Mouse (Mus musculus) midbrain, embryonic 13.5 days (tissue): ENCODE results near the gene Mstn. TPM values are rescaled to one million over a fixed set of nuclear protein-coding genes. Genes with fewer than 3 reads are reported as not detected.
A peak's percentile ranks its signal among the peaks of the same experiment; 100 is the strongest.

Experiments
- ATAC-seq: fragments of 200-750 bp; cut with Nextera tagmentation; 2 replicates; pipeline ENCODE4 v1.8.0; 2017; ENCODE audit warnings: mild to moderate bottlenecking, moderate TSS enrichment, moderate library complexity
- H3K27ac ChIP-seq: fragments of 300-500 bp; sonication (generic); 2 replicates; pipeline ENCODE4 v1.5.1; 2015; ENCODE audit warnings: inconsistent platforms, mild to moderate bottlenecking, moderate library complexity
- H3K27me3 ChIP-seq: fragments of 300-500 bp; sonication (generic); 2 replicates; pipeline ENCODE4 v1.6.1; 2015; ENCODE audit warnings: mild to moderate bottlenecking, inconsistent platforms
- H3K36me3 ChIP-seq: fragments of 300-500 bp; sonication (generic); 2 replicates; pipeline ENCODE4 v1.6.1; 2015; ENCODE audit warnings: mild to moderate bottlenecking, inconsistent platforms
- H3K4me1 ChIP-seq: fragments of 300-500 bp; sonication (generic); replicated peaks from 2 replicates; pipeline ENCODE4 v1.6.1; 2015; ENCODE audit warnings: inconsistent platforms
- H3K4me2 ChIP-seq: fragments of 300-500 bp; sonication (generic); replicated peaks from 2 replicates; pipeline ENCODE4 v1.6.1; 2015; ENCODE audit warnings: moderate library complexity, mild to moderate bottlenecking, inconsistent platforms
- H3K4me3 ChIP-seq: fragments of 300-500 bp; sonication (generic); replicated peaks from 2 replicates; pipeline ENCODE4 v1.5.1; 2015; ENCODE audit warnings: mild to moderate bottlenecking, inconsistent platforms
- H3K9ac ChIP-seq: fragments of 300-500 bp; sonication (generic); replicated peaks from 2 replicates; pipeline ENCODE4 v1.6.1; 2015; ENCODE audit warnings: mild to moderate bottlenecking, inconsistent platforms
- H3K9me3 ChIP-seq: fragments of 300-500 bp; sonication (generic); 2 replicates; pipeline ENCODE4 v1.6.1; 2016; ENCODE audit warnings: mild to moderate bottlenecking, inconsistent platforms
- WGBS: fragments of 180-500 bp; shearing (Covaris S2); methylation state at CpG from one replicate; pipeline ENCODE4 v1.1.7; 2015; 5-methylcytosine and 5-hydroxymethylcytosine counted together
- polyA plus RNA-seq: library from polyadenylated mRNA; unstranded; fragments of >200 nt; fragmentation: Nextera tagmentation; extraction: Ambion mirVana; gene quantifications from 2 replicates; pipeline ENCODE4 v1.2.1, GENCODE M21; 2015

The Mstn gene
- polyA plus RNA-seq, 1 experiment from 2014 or later, result 0.24 TPM

- no peak overlapping the region for H3K9ac ChIP-seq
- WGBS, result 59% methylated on average over 13 of the region's 13 CpGs
- no peak overlapping the region for H3K27ac ChIP-seq
- H3K4me1 ChIP-seq, result peaks cover 18% of the 10 kb centered on the region
- no peaks in the 10 kb centered on the region for H3K9me3 ChIP-seq
- peak; percentile 68; the same call in 1 of the 2 replicates for ATAC-seq
- no peak overlapping the region for H3K4me3 ChIP-seq
- no peak overlapping the region; the same call in 1 of the 2 replicates for H3K4me2 ChIP-seq
- no peaks in the 10 kb centered on the region for H3K27me3 ChIP-seq
- no peaks in the 10 kb centered on the region for H3K36me3 ChIP-seq
Measured at GRCm38 (mm10) chr1:53061871-53062608, 600 bp downstream of the Mstn start.

GRCm38 (mm10) chr1:53063921-53064320 lies 2.5 kb downstream of the Mstn start:
- no peak overlapping the region for H3K9ac ChIP-seq
- H3K4me1 ChIP-seq, result peaks cover 18% of the 10 kb centered on the region
- WGBS, result 92% methylated on average over 4 of the region's 4 CpGs
- no peaks in the 10 kb centered on the region for H3K27me3 ChIP-seq
- ATAC-seq, result no peak
- H3K36me3 ChIP-seq, result no peaks in the 10 kb centered on the region
- H3K4me3 ChIP-seq, result no peak overlapping the region
- no peak overlapping the region for H3K27ac ChIP-seq
- no peak overlapping the region for H3K4me2 ChIP-seq
- no peaks in the 10 kb centered on the region for H3K9me3 ChIP-seq

GRCm38 (mm10) chr1:53069726-53070514 lies 8.5 kb downstream of the Mstn start:
- Histone ChIP-seq H3K27me3 (no peaks in the 10 kb centered on the region), H3K4me2 (no peak overlapping the region), H3K4me1 (no peaks in the 10 kb centered on the region), H3K36me3 (no peaks in the 10 kb centered on the region), H3K9ac (no peak overlapping the region), H3K9me3 (no peaks in the 10 kb centered on the region), H3K27ac (no peak overlapping the region), H3K4me3 (no peak overlapping the region)
- WGBS, result 78% methylated on average over 5 of the region's 5 CpGs
- no peak for ATAC-seq

- WGBS, result 97% methylated on average over 1 of the region's 1 CpGs
Measured at GRCm38 (mm10) chr1:53070664-53071175, 9.3 kb downstream of the Mstn start.

GRCm38 (mm10) chr1:53076656-53077055 lies 15.2 kb downstream of the Mstn start:
- Histone ChIP-seq H3K27me3 (no peaks in the 10 kb centered on the region), H3K4me3 (no peak overlapping the region), H3K9ac (no peak overlapping the region), H3K4me2 (no peak overlapping the region), H3K9me3 (no peaks in the 10 kb centered on the region), H3K27ac (no peak overlapping the region), H3K36me3 (no peaks in the 10 kb centered on the region), H3K4me1 (no peaks in the 10 kb centered on the region)
- ATAC-seq, result no peak
- WGBS, result 91% methylated on average over 3 of the region's 3 CpGs

More at GRCm38 (mm10) chr1:53070664-53071175, 9.3 kb downstream of the Mstn start:
- Histone ChIP-seq H3K4me2 (no peak overlapping the region), H3K27ac (no peak overlapping the region), H3K27me3 (no peaks in the 10 kb centered on the region), H3K9me3 (no peaks in the 10 kb centered on the region), H3K4me1 (no peaks in the 10 kb centered on the region), H3K4me3 (no peak overlapping the region), H3K9ac (no peak overlapping the region), H3K36me3 (no peaks in the 10 kb centered on the region)
- no peak for ATAC-seq

- H3K27ac ChIP-seq, result no peak overlapping the region
- no peaks in the 10 kb centered on the region for H3K36me3 ChIP-seq
- H3K4me3 ChIP-seq, result no peak overlapping the region
- no peaks in the 10 kb centered on the region for H3K9me3 ChIP-seq
- no peak for ATAC-seq
- H3K9ac ChIP-seq, result no peak overlapping the region
- H3K4me2 ChIP-seq, result no peak overlapping the region
- no peaks in the 10 kb centered on the region for H3K27me3 ChIP-seq
- no peaks in the 10 kb centered on the region for H3K4me1 ChIP-seq
- WGBS, result 94% methylated on average over 2 of the region's 2 CpGs
Measured at GRCm38 (mm10) chr1:53079876-53080275, 18.4 kb downstream of the Mstn start.

GRCm38 (mm10) chr1:53080603-53081002 lies 19.2 kb downstream of the Mstn start:
- Histone ChIP-seq H3K27ac (no peak overlapping the region), H3K9ac (no peak overlapping the region), H3K36me3 (no peaks in the 10 kb centered on the region), H3K4me2 (no peak overlapping the region), H3K9me3 (no peaks in the 10 kb centered on the region), H3K27me3 (no peaks in the 10 kb centered on the region), H3K4me3 (no peak overlapping the region), H3K4me1 (no peaks in the 10 kb centered on the region)
- WGBS, result 90% methylated on average over 3 of the region's 3 CpGs
- no peak for ATAC-seq

- no peaks in the 10 kb centered on the region for H3K4me1 ChIP-seq
- no peaks in the 10 kb centered on the region for H3K36me3 ChIP-seq
- WGBS, result 92% methylated on average over 15 of the region's 15 CpGs
- no peak for ATAC-seq
- no peak overlapping the region for H3K4me3 ChIP-seq
- H3K27ac ChIP-seq, result no peak overlapping the region
- no peak overlapping the region for H3K4me2 ChIP-seq
- H3K9ac ChIP-seq, result no peak overlapping the region
- H3K9me3 ChIP-seq, result no peaks in the 10 kb centered on the region
- no peaks in the 10 kb centered on the region for H3K27me3 ChIP-seq
Measured at GRCm38 (mm10) chr1:53085256-53085655, 23.8 kb downstream of the Mstn start.

GRCm38 (mm10) chr1:53085991-53086390 lies 24.6 kb downstream of the Mstn start:
- no peak overlapping the region for H3K4me3 ChIP-seq
- H3K9ac ChIP-seq, result no peak overlapping the region
- H3K27me3 ChIP-seq, result no peaks in the 10 kb centered on the region
- H3K4me2 ChIP-seq, result no peak overlapping the region
- 71% methylated on average over 4 of the region's 4 CpGs for WGBS
- H3K9me3 ChIP-seq, result no peaks in the 10 kb centered on the region
- H3K4me1 ChIP-seq, result no peaks in the 10 kb centered on the region
- H3K36me3 ChIP-seq, result no peaks in the 10 kb centered on the region
- H3K27ac ChIP-seq, result no peak overlapping the region
- no peak for ATAC-seq

GRCm38 (mm10) chr1:53093180-53093579 lies 31.7 kb downstream of the Mstn start:
- Histone ChIP-seq H3K9ac (no peak overlapping the region), H3K27ac (no peak overlapping the region), H3K4me2 (no peak overlapping the region), H3K27me3 (no peaks in the 10 kb centered on the region), H3K36me3 (no peaks in the 10 kb centered on the region), H3K4me1 (no peaks in the 10 kb centered on the region), H3K9me3 (no peaks in the 10 kb centered on the region), H3K4me3 (no peak overlapping the region)
- 38% methylated on average over 3 of the region's 3 CpGs for WGBS
- ATAC-seq, result no peak

GRCm38 (mm10) chr1:53110561-53110960 lies 49.1 kb downstream of the Mstn start:
- no peaks in the 10 kb centered on the region for H3K4me1 ChIP-seq
- 91% methylated on average over 1 of the region's 1 CpGs for WGBS

More at GRCm38 (mm10) chr1:53110561-53110960, 49.1 kb downstream of the Mstn start:
- Histone ChIP-seq H3K4me2 (no peak overlapping the region), H3K9me3 (no peaks in the 10 kb centered on the region), H3K9ac (no peak overlapping the region), H3K4me3 (no peak overlapping the region), H3K27me3 (no peaks in the 10 kb centered on the region), H3K36me3 (no peaks in the 10 kb centered on the region), H3K27ac (no peak overlapping the region)
- ATAC-seq, result no peak
